Mouse (Mus musculus): ENCODE data around the gene Hsp90aa1. TPM values are rescaled to one million over a fixed set of nuclear protein-coding genes. Genes with fewer than 3 reads are reported as not detected.

Hsp90aa1 gene
- total RNA-seq, 4 experiments from 2014 or later, result 30.5 to 74.5 (median 56.1) TPM

Small RNA genes within 50 kb of the gene (microRNA-seq; reads per million reads assigned to microRNA genes)
- gene Gm27299, result not detected

Other genes with a start within 250 kb of the Hsp90aa1 start
- gene Dync1h1, start 101.3 kb downstream of the Hsp90aa1 start, total RNA-seq (2022), result 10 to 100 TPM; 68.4 to 93.0 (median 74.2) TPM
- under 1 TPM in 1 of 4 experiments, not detected in 3; 0.80 TPM for gene 1700001K19Rik, start 20.1 kb downstream of the Hsp90aa1 start, total RNA-seq (2022)
- 10 to 100 TPM; 13.3 to 19.9 (median 15.9) TPM for gene Wdr20, start 35.2 kb upstream of the Hsp90aa1 start, total RNA-seq (2022)
- gene Mok, start 138.2 kb upstream of the Hsp90aa1 start, total RNA-seq (2022), result under 1 TPM in 2 of 4 experiments, not detected in 2; 0.35 to 0.52 TPM
- gene Zfp839, start 147.5 kb upstream of the Hsp90aa1 start, total RNA-seq (2022), result 1 to 10 TPM; 7.8 to 9.6 (median 8.4) TPM
- 10 to 100 TPM; 22.3 to 24.5 (median 22.8) TPM for gene Cinp, start 186.4 kb upstream of the Hsp90aa1 start, total RNA-seq (2022)
- gene Tecpr2, start 186.5 kb upstream of the Hsp90aa1 start, total RNA-seq (2022), result 1 to 10 TPM; 2.8 to 3.2 (median 2.8) TPM